Mouse (Mus musculus) CD4-positive, CD25-positive, alpha-beta regulatory T cell, adult 4 months (primary cell): ENCODE measurements around the gene Cd52. TPM values are rescaled to one million over a fixed set of nuclear protein-coding genes. Genes with fewer than 3 reads are reported as not detected.

Experiments used
- ATAC-seq: one replicate; pipeline ENCODE4 v1.8.0; 2017
- polyA plus RNA-seq, 2 experiments: library from polyadenylated mRNA; unstranded; fragments of 100-300 nt; shearing (Covaris generic); gene quantifications; one replicate each; pipeline ENCODE4 v1.2.1; 2017

Gene Cd52
- polyA plus RNA-seq, 2 experiments from 2014 or later = 2,918 to 3,094 TPM

- no peak for ATAC-seq
These were observed 47.2 kb downstream of the Cd52 start for GRCm38 (mm10) chr4:134047648-134048047.

- ATAC-seq = no peak
These were observed 51.8 kb downstream of the Cd52 start for GRCm38 (mm10) chr4:134043041-134043440.

GRCm38 (mm10) chr4:134041317-134042123, 53.4 kb downstream of the Cd52 start:
- ATAC-seq = no peak

- peak; percentile 73 for ATAC-seq
These were observed 58.9 kb downstream of the Cd52 start for GRCm38 (mm10) chr4:134035953-134036352.

Other genes with a start within 250 kb of the Cd52 start
- 100 to 1,000 TPM; 118 to 183 TPM for gene Rps6ka1, start 207.3 kb downstream of the Cd52 start, polyA plus RNA-seq
- 100 to 1,000 TPM; 379 to 453 TPM for gene Hmgn2, start 126.4 kb downstream of the Cd52 start, polyA plus RNA-seq
- gene Dhdds, start 94.2 kb downstream of the Cd52 start, polyA plus RNA-seq = 10 to 100 TPM; 23.5 to 24.3 TPM
- not detected for gene Lin28a, start 76.2 kb downstream of the Cd52 start, polyA plus RNA-seq
- 1 to 10 TPM in 1 of 2 experiments, under 1 TPM in 1; 0.85 to 1.3 TPM for gene Zfp683, start 41.2 kb downstream of the Cd52 start, polyA plus RNA-seq
- 10 to 100 TPM; 20.9 to 28.2 TPM for gene Crybg2, start 34.3 kb downstream of the Cd52 start, polyA plus RNA-seq
- gene Ubxn11, start 7.5 kb upstream of the Cd52 start, polyA plus RNA-seq = 10 to 100 TPM; 31.2 to 54.2 TPM
- gene Sh3bgrl3, start 33.7 kb upstream of the Cd52 start, polyA plus RNA-seq = 1,000 to 10,000 TPM in 1 of 2 experiments, 100 to 1,000 TPM in 1; 977 to 1,004 TPM
- 100 to 1,000 TPM in 1 of 2 experiments, 10 to 100 TPM in 1; 72.5 to 166 TPM for gene Cep85, start 92.0 kb upstream of the Cd52 start, polyA plus RNA-seq
- gene Gm7534, start 107.9 kb upstream of the Cd52 start, polyA plus RNA-seq = not detected
- not detected for gene Catsper4, start 132.3 kb upstream of the Cd52 start, polyA plus RNA-seq
- not detected for gene Cnksr1, start 143.3 kb upstream of the Cd52 start, polyA plus RNA-seq
- 1 to 10 TPM in 1 of 2 experiments, not detected in 1; 3.7 TPM for gene E130218I03Rik, start 148.6 kb upstream of the Cd52 start, polyA plus RNA-seq
- 1 to 10 TPM; 4.3 to 6.8 TPM for gene Zfp593, start 150.5 kb upstream of the Cd52 start, polyA plus RNA-seq
- gene Gm30191, start 151.9 kb upstream of the Cd52 start, polyA plus RNA-seq = not detected
- gene Grrp1, start 159.0 kb upstream of the Cd52 start, polyA plus RNA-seq = not detected
- 10 to 100 TPM; 20.7 to 24.2 TPM for gene Pdik1l, start 192.8 kb upstream of the Cd52 start, polyA plus RNA-seq
- not detected for gene Trim63, start 220.0 kb upstream of the Cd52 start, polyA plus RNA-seq
- gene Slc30a2, start 248.1 kb upstream of the Cd52 start, polyA plus RNA-seq = under 1 TPM; 0.19 TPM